Mouse (Mus musculus): Measurements from ENCODE around the gene Cnr2.

- TF ChIP-seq EP300 (IDR thresholded peaks at IDR 0.05; ENCODE audit: low read depth in 1 of 2, low read length in 2 of 2) (0 out of 4 replicates have a peak, but pooled peaks of 1 of the 2 experiments have one; percentile 19), CTCF (IDR thresholded peaks at IDR 0.05 in 2 of 3, conservative IDR thresholded peaks at IDR 0.05 in 1 of 3; ENCODE audit: control insufficient read depth in 1 of 3, insufficient read depth in 1 of 3, low read depth in 2 of 3, low read length in 3 of 3, poor library complexity in 1 of 3, severe bottlenecking in 1 of 3) (peak in 1 of 3 experiments; percentile 1; a peak in 1 of 6 replicates), POLR2AphosphoS5 (IDR thresholded peaks at IDR 0.05; ENCODE audit: borderline replicate concordance, low read depth, low read length) (no peak), POLR2A (IDR thresholded peaks at IDR 0.05; ENCODE audit: control insufficient read depth in 1 of 2, insufficient read depth in 1 of 2, low read depth in 1 of 2, low read length in 2 of 2, poor library complexity in 1 of 2) (no peak)
Observed at GRCm38 (mm10) chr4:135938858-135939257, 43.7 kb downstream of the Cnr2 start.
